Mouse (Mus musculus) neural tube, embryonic 15.5 days (tissue): Measurements from ENCODE around the gene Ptprm. TPM values are rescaled to one million over a fixed set of nuclear protein-coding genes. Genes with fewer than 3 reads are reported as not detected.

Source experiments
- ATAC-seq: fragments of 200-750 bp; cut with Nextera tagmentation; 2 replicates; pipeline ENCODE4 v1.8.0; 2017; ENCODE audit warnings: mild to moderate bottlenecking, moderate TSS enrichment, moderate library complexity; ENCODE audit not compliant: low FRiP score
- H3K27ac ChIP-seq: fragments of 300-500 bp; sonication (generic); replicated peaks from 2 replicates; pipeline ENCODE4 v1.5.1; 2015; ENCODE audit warnings: mild to moderate bottlenecking, inconsistent platforms
- H3K27me3 ChIP-seq: fragments of 300-500 bp; sonication (generic); replicated peaks from 2 replicates; pipeline ENCODE4 v1.6.1; 2015; ENCODE audit warnings: inconsistent platforms
- H3K36me3 ChIP-seq: fragments of 300-500 bp; sonication (generic); 2 replicates; pipeline ENCODE4 v1.6.1; 2015; ENCODE audit warnings: inconsistent platforms
- H3K4me1 ChIP-seq: fragments of 300-500 bp; sonication (generic); 2 replicates; pipeline ENCODE4 v1.6.1; 2015; ENCODE audit warnings: inconsistent platforms
- H3K4me2 ChIP-seq: fragments of 300-500 bp; sonication (generic); 2 replicates; pipeline ENCODE4 v1.6.1; 2015; ENCODE audit warnings: inconsistent platforms, mild to moderate bottlenecking, moderate library complexity
- H3K4me3 ChIP-seq: fragments of 300-500 bp; sonication (generic); replicated peaks from 2 replicates; pipeline ENCODE4 v1.5.1; 2015; ENCODE audit warnings: mild to moderate bottlenecking, inconsistent platforms
- H3K9ac ChIP-seq: fragments of 300-500 bp; sonication (generic); replicated peaks from 2 replicates; pipeline ENCODE4 v1.6.1; 2015; ENCODE audit warnings: mild to moderate bottlenecking, inconsistent platforms
- H3K9me3 ChIP-seq: fragments of 300-500 bp; sonication (generic); replicated peaks from 2 replicates; pipeline ENCODE4 v1.6.1; 2016; ENCODE audit warnings: inconsistent platforms
- WGBS: fragments of 180-500 bp; shearing (Covaris S2); methylation state at CpG from one replicate; pipeline ENCODE4 v1.1.7; 2015; ENCODE audit warnings: mixed read lengths; 5-methylcytosine and 5-hydroxymethylcytosine counted together
- polyA plus RNA-seq: library from polyadenylated mRNA; unstranded; fragments of >200 nt; fragmentation: Nextera tagmentation; extraction: Ambion mirVana; gene quantifications from 2 replicates; pipeline ENCODE4 v1.2.1, GENCODE M21; 2015

Ptprm gene
- polyA plus RNA-seq, 1 experiment from 2014 or later: 25.3 TPM

GRCm38 (mm10) chr17:67087585-67087984 is 266.7 kb downstream of the Ptprm start:
- H3K9me3 ChIP-seq: no peaks in the 10 kb centered on the region
- ATAC-seq: no peak
- 70% methylated on average over 5 of the region's 5 CpGs for WGBS
- H3K27me3 ChIP-seq: no peaks in the 10 kb centered on the region
- no peak overlapping the region for H3K4me2 ChIP-seq
- H3K9ac ChIP-seq: no peak overlapping the region
- no peak overlapping the region for H3K4me3 ChIP-seq
- no peak overlapping the region for H3K27ac ChIP-seq
- no peaks in the 10 kb centered on the region for H3K36me3 ChIP-seq
- H3K4me1 ChIP-seq: peaks cover 26% of the 10 kb centered on the region

GRCm38 (mm10) chr17:67086811-67087210 is 267.4 kb downstream of the Ptprm start:
- H3K4me2 ChIP-seq: no peak overlapping the region

GRCm38 (mm10) chr17:67084501-67084900 is 269.8 kb downstream of the Ptprm start:
- H3K9ac ChIP-seq: no peak overlapping the region
- H3K4me1 ChIP-seq: peaks cover 17% of the 10 kb centered on the region; the same call in 1 of the 2 replicates
- H3K27me3 ChIP-seq: no peaks in the 10 kb centered on the region
- WGBS: 39% methylated on average over 4 of the region's 4 CpGs
- H3K4me3 ChIP-seq: no peak overlapping the region
- no peak for ATAC-seq
- no peak overlapping the region for H3K4me2 ChIP-seq
- peak overlapping the region; percentile 34; the same call in 1 of the 2 replicates for H3K27ac ChIP-seq
- no peaks in the 10 kb centered on the region for H3K9me3 ChIP-seq
- H3K36me3 ChIP-seq: no peaks in the 10 kb centered on the region

More at GRCm38 (mm10) chr17:67086811-67087210, 267.4 kb downstream of the Ptprm start:
- Histone ChIP-seq H3K27ac (no peak overlapping the region), H3K4me3 (no peak overlapping the region), H3K36me3 (no peaks in the 10 kb centered on the region), H3K9ac (no peak overlapping the region), H3K9me3 (no peaks in the 10 kb centered on the region), H3K27me3 (no peaks in the 10 kb centered on the region), H3K4me1 (peaks cover 26% of the 10 kb centered on the region)
- 84% methylated on average over 2 of the region's 2 CpGs for WGBS
- no peak for ATAC-seq

GRCm38 (mm10) chr17:67084093-67084492 is 270.2 kb downstream of the Ptprm start:
- Histone ChIP-seq H3K4me1 (peaks cover 20% of the 10 kb centered on the region; the same call in 1 of the 2 replicates), H3K4me3 (no peak overlapping the region), H3K4me2 (no peak overlapping the region), H3K9me3 (no peaks in the 10 kb centered on the region), H3K27ac (peak overlapping the region; percentile 34; the same call in 1 of the 2 replicates), H3K36me3 (no peaks in the 10 kb centered on the region), H3K9ac (no peak overlapping the region), H3K27me3 (no peaks in the 10 kb centered on the region)
- WGBS: 79% methylated on average over 5 of the region's 5 CpGs
- no peak for ATAC-seq

GRCm38 (mm10) chr17:67079570-67079969 is 274.7 kb downstream of the Ptprm start:
- Histone ChIP-seq H3K27ac (no peak overlapping the region), H3K36me3 (no peaks in the 10 kb centered on the region), H3K27me3 (no peaks in the 10 kb centered on the region), H3K4me2 (no peak overlapping the region), H3K9me3 (no peaks in the 10 kb centered on the region), H3K4me3 (no peak overlapping the region), H3K4me1 (peaks cover 10% of the 10 kb centered on the region; the same call in 1 of the 2 replicates), H3K9ac (no peak overlapping the region)
- ATAC-seq: no peak
- WGBS: 52% methylated on average over 1 of the region's 1 CpGs

- peak overlapping the region; percentile 30; the same call in 1 of the 2 replicates for H3K27ac ChIP-seq
- H3K27me3 ChIP-seq: no peaks in the 10 kb centered on the region
- H3K4me2 ChIP-seq: no peak overlapping the region
- no peak overlapping the region for H3K9ac ChIP-seq
- no peaks in the 10 kb centered on the region for H3K9me3 ChIP-seq
- no peaks in the 10 kb centered on the region for H3K36me3 ChIP-seq
- peaks cover 20% of the 10 kb centered on the region for H3K4me1 ChIP-seq
- H3K4me3 ChIP-seq: no peak overlapping the region
- no peak for ATAC-seq
- whole genome bisulfite sequencing: 48% methylated on average over 4 of the region's 4 CpGs
Measured at GRCm38 (mm10) chr17:67073580-67073979, 280.7 kb downstream of the Ptprm start.

GRCm38 (mm10) chr17:67073139-67073538 is 281.1 kb downstream of the Ptprm start:
- peak overlapping the region; percentile 30; the same call in 1 of the 2 replicates for H3K27ac ChIP-seq
- H3K4me1 ChIP-seq: peaks cover 20% of the 10 kb centered on the region
- no peak overlapping the region for H3K9ac ChIP-seq
- WGBS: 60% methylated on average over 6 of the region's 6 CpGs
- no peaks in the 10 kb centered on the region for H3K36me3 ChIP-seq
- H3K4me2 ChIP-seq: no peak overlapping the region
- H3K9me3 ChIP-seq: no peaks in the 10 kb centered on the region
- no peak for ATAC-seq
- H3K4me3 ChIP-seq: no peak overlapping the region
- H3K27me3 ChIP-seq: no peaks in the 10 kb centered on the region

GRCm38 (mm10) chr17:67071231-67072009 is 282.8 kb downstream of the Ptprm start:
- 72% methylated on average over 7 of the region's 7 CpGs for WGBS
- ATAC-seq: peak; percentile 79
- H3K27ac ChIP-seq: peak overlapping the region; percentile 8; the same call in 1 of the 2 replicates

GRCm38 (mm10) chr17:67063611-67064010 is 290.6 kb downstream of the Ptprm start:
- H3K27ac ChIP-seq: 0 out of 2 replicates have a peak overlapping the region, but pooled peaks have one; percentile 23
- 78% methylated on average over 5 of the region's 5 CpGs for WGBS
- H3K4me2 ChIP-seq: no peak overlapping the region
- no peak for ATAC-seq
- no peak overlapping the region for H3K4me3 ChIP-seq
- H3K4me1 ChIP-seq: no peaks in the 10 kb centered on the region
- no peaks in the 10 kb centered on the region for H3K27me3 ChIP-seq
- no peaks in the 10 kb centered on the region for H3K36me3 ChIP-seq
- no peaks in the 10 kb centered on the region for H3K9me3 ChIP-seq
- no peak overlapping the region for H3K9ac ChIP-seq

More at GRCm38 (mm10) chr17:67071231-67072009, 282.8 kb downstream of the Ptprm start:
- no peaks in the 10 kb centered on the region for H3K9me3 ChIP-seq
- H3K9ac ChIP-seq: no peak overlapping the region
- H3K36me3 ChIP-seq: no peaks in the 10 kb centered on the region
- no peak overlapping the region for H3K4me3 ChIP-seq
- H3K4me2 ChIP-seq: no peak overlapping the region
- peaks cover 20% of the 10 kb centered on the region for H3K4me1 ChIP-seq
- H3K27me3 ChIP-seq: no peaks in the 10 kb centered on the region

- no peak overlapping the region for H3K27ac ChIP-seq
- no peak overlapping the region for H3K4me3 ChIP-seq
- WGBS: 95% methylated on average over 6 of the region's 6 CpGs
- no peak overlapping the region for H3K9ac ChIP-seq
- H3K27me3 ChIP-seq: no peaks in the 10 kb centered on the region
- no peaks in the 10 kb centered on the region for H3K36me3 ChIP-seq
- no peaks in the 10 kb centered on the region for H3K9me3 ChIP-seq
- ATAC-seq: no peak
- peaks cover 4% of the 10 kb centered on the region; the same call in 1 of the 2 replicates for H3K4me1 ChIP-seq
- H3K4me2 ChIP-seq: no peak overlapping the region
Measured at GRCm38 (mm10) chr17:67055681-67056080, 298.6 kb downstream of the Ptprm start.

- Histone ChIP-seq H3K9ac (no peak overlapping the region), H3K4me1 (peaks cover 4% of the 10 kb centered on the region; the same call in 1 of the 2 replicates), H3K9me3 (no peaks in the 10 kb centered on the region), H3K4me3 (no peak overlapping the region), H3K27me3 (no peaks in the 10 kb centered on the region), H3K27ac (no peak overlapping the region), H3K4me2 (no peak overlapping the region), H3K36me3 (no peaks in the 10 kb centered on the region)
- 65% methylated on average over 10 of the region's 10 CpGs for WGBS
- ATAC-seq: no peak; the same call in 1 of the 2 replicates
Measured at GRCm38 (mm10) chr17:67054202-67054601, 300.1 kb downstream of the Ptprm start.
